Mouse (Mus musculus): ENCODE results near the gene Rnf225. TPM values are rescaled to one million over a fixed set of nuclear protein-coding genes. Genes with fewer than 3 reads are reported as not detected.
"Not testable (repeated sequence)": the region's sequence is repeated elsewhere in the genome, so short reads cannot be mapped to it uniquely, and the experiment has no call there.

Rnf225 gene
- polyA plus RNA-seq, 1 experiment from 2014 or later: 1.9 TPM

GRCm38 (mm10) chr7:12934808-12935207 is 7.6 kb downstream of the Rnf225 start:
- Histone ChIP-seq H3K9me3 (no peaks in the 10 kb centered on the region), H3K4me2 (no peak overlapping the region), H3K36me3 (no peaks in the 10 kb centered on the region), H3K4me1 (no peaks in the 10 kb centered on the region), H3K9ac (no peak overlapping the region), H3K27me3 (no peaks in the 10 kb centered on the region), H3K4me3 (no peak overlapping the region), H3K27ac (no peak overlapping the region)
- WGBS: 76% methylated on average over 3 of the region's 3 CpGs
- no peak for ATAC-seq (ENCODE audit: insufficient number of reproducible peaks, low FRiP score, low TSS enrichment, low read depth)

GRCm38 (mm10) chr7:12937254-12937803 is 10.1 kb downstream of the Rnf225 start:
- H3K27me3 ChIP-seq; H3K9me3 ChIP-seq; H3K4me3 ChIP-seq; H3K9ac ChIP-seq; H3K4me1 ChIP-seq; H3K36me3 ChIP-seq; H3K4me2 ChIP-seq; H3K27ac ChIP-seq; ATAC-seq (ENCODE audit: insufficient number of reproducible peaks, low FRiP score, low TSS enrichment, low read depth): not testable (repeated sequence)
- 84% methylated on average over 4 of the region's 4 CpGs for WGBS

GRCm38 (mm10) chr7:12940599-12940998 is 13.4 kb downstream of the Rnf225 start:
- no peaks in the 10 kb centered on the region for H3K4me1 ChIP-seq
- H3K27me3 ChIP-seq: no peaks in the 10 kb centered on the region
- WGBS: 62% methylated on average over 4 of the region's 4 CpGs
- no peak overlapping the region for H3K4me3 ChIP-seq
- no peaks in the 10 kb centered on the region for H3K36me3 ChIP-seq
- H3K4me2 ChIP-seq: no peak overlapping the region
- ATAC-seq (ENCODE audit: insufficient number of reproducible peaks, low FRiP score, low TSS enrichment, low read depth): no peak
- H3K9me3 ChIP-seq: no peaks in the 10 kb centered on the region
- no peak overlapping the region for H3K9ac ChIP-seq
- H3K27ac ChIP-seq: no peak overlapping the region

GRCm38 (mm10) chr7:12943488-12943887 is 16.3 kb downstream of the Rnf225 start:
- Histone ChIP-seq H3K36me3 (no peaks in the 10 kb centered on the region), H3K4me3 (no peak overlapping the region), H3K9ac (no peak overlapping the region), H3K27me3 (no peaks in the 10 kb centered on the region), H3K9me3 (no peaks in the 10 kb centered on the region), H3K27ac (no peak overlapping the region), H3K4me1 (no peaks in the 10 kb centered on the region), H3K4me2 (no peak overlapping the region)
- ATAC-seq (ENCODE audit: insufficient number of reproducible peaks, low FRiP score, low TSS enrichment, low read depth): no peak

GRCm38 (mm10) chr7:12949032-12949871 is 22.0 kb downstream of the Rnf225 start:
- Histone ChIP-seq H3K9me3 (no peaks in the 10 kb centered on the region), H3K4me3 (peak overlapping the region; percentile 43), H3K4me2 (peak overlapping the region; percentile 79), H3K4me1 (peaks cover 12% of the 10 kb centered on the region), H3K27ac (peak overlapping the region; percentile 89), H3K27me3 (no peaks in the 10 kb centered on the region), H3K9ac (peak overlapping the region; percentile 31), H3K36me3 (no peaks in the 10 kb centered on the region)
- peak; percentile 96 for ATAC-seq (ENCODE audit: insufficient number of reproducible peaks, low FRiP score, low TSS enrichment, low read depth)
- WGBS: 8% methylated on average over 35 of the region's 35 CpGs

GRCm38 (mm10) chr7:12949872-12950229 is 22.6 kb downstream of the Rnf225 start:
- Histone ChIP-seq H3K4me3 (peak overlapping the region; percentile 43), H3K27ac (peak overlapping the region; percentile 85), H3K27me3 (no peaks in the 10 kb centered on the region), H3K36me3 (no peaks in the 10 kb centered on the region), H3K4me1 (peaks cover 12% of the 10 kb centered on the region), H3K4me2 (peak overlapping the region; percentile 79), H3K9me3 (no peaks in the 10 kb centered on the region), H3K9ac (peak overlapping the region; percentile 31)
- WGBS: 4% methylated on average over 16 of the region's 16 CpGs
- no peak for ATAC-seq (ENCODE audit: insufficient number of reproducible peaks, low FRiP score, low TSS enrichment, low read depth)

- Histone ChIP-seq H3K4me2 (no peak overlapping the region), H3K27me3 (no peaks in the 10 kb centered on the region), H3K27ac (no peak overlapping the region), H3K9ac (no peak overlapping the region), H3K9me3 (no peaks in the 10 kb centered on the region), H3K4me1 (peaks cover 5% of the 10 kb centered on the region; the same call in 1 of the 2 replicates), H3K36me3 (no peaks in the 10 kb centered on the region), H3K4me3 (no peak overlapping the region)
- WGBS: 53% methylated on average over 3 of the region's 3 CpGs
- ATAC-seq (ENCODE audit: insufficient number of reproducible peaks, low FRiP score, low TSS enrichment, low read depth): no peak
These were observed 27.7 kb downstream of the Rnf225 start for GRCm38 (mm10) chr7:12954896-12955295.

GRCm38 (mm10) chr7:12957511-12957910 is 30.3 kb downstream of the Rnf225 start:
- H3K4me3 ChIP-seq: no peak overlapping the region
- H3K9me3 ChIP-seq: no peaks in the 10 kb centered on the region
- ATAC-seq (ENCODE audit: insufficient number of reproducible peaks, low FRiP score, low TSS enrichment, low read depth): no peak
- no peaks in the 10 kb centered on the region for H3K36me3 ChIP-seq
- no peak overlapping the region for H3K27ac ChIP-seq
- no peaks in the 10 kb centered on the region for H3K27me3 ChIP-seq
- no peak overlapping the region for H3K9ac ChIP-seq
- H3K4me2 ChIP-seq: no peak overlapping the region
- H3K4me1 ChIP-seq: no peaks in the 10 kb centered on the region
- 76% methylated on average over 5 of the region's 5 CpGs for WGBS

GRCm38 (mm10) chr7:12958948-12959347 is 31.7 kb downstream of the Rnf225 start:
- H3K9me3 ChIP-seq: no peaks in the 10 kb centered on the region
- no peak overlapping the region for H3K4me3 ChIP-seq
- H3K4me1 ChIP-seq: no peaks in the 10 kb centered on the region
- WGBS: 64% methylated on average over 4 of the region's 4 CpGs
- no peak for ATAC-seq (ENCODE audit: insufficient number of reproducible peaks, low FRiP score, low TSS enrichment, low read depth)
- no peaks in the 10 kb centered on the region for H3K27me3 ChIP-seq
- no peak overlapping the region for H3K4me2 ChIP-seq
- H3K36me3 ChIP-seq: no peaks in the 10 kb centered on the region
- no peak overlapping the region for H3K9ac ChIP-seq
- no peak overlapping the region for H3K27ac ChIP-seq

- no peaks in the 10 kb centered on the region for H3K36me3 ChIP-seq
- H3K9ac ChIP-seq: no peak overlapping the region
- no peaks in the 10 kb centered on the region for H3K4me1 ChIP-seq
- H3K9me3 ChIP-seq: no peaks in the 10 kb centered on the region
- no peak overlapping the region for H3K27ac ChIP-seq
- H3K27me3 ChIP-seq: no peaks in the 10 kb centered on the region
- no peak for ATAC-seq (ENCODE audit: insufficient number of reproducible peaks, low FRiP score, low TSS enrichment, low read depth)
- WGBS: 32% methylated on average over 4 of the region's 4 CpGs
- H3K4me3 ChIP-seq: no peak overlapping the region
- H3K4me2 ChIP-seq: no peak overlapping the region
These were observed 32.5 kb downstream of the Rnf225 start for GRCm38 (mm10) chr7:12959718-12960117.

GRCm38 (mm10) chr7:12961511-12962141 is 34.4 kb downstream of the Rnf225 start:
- 2% methylated on average over 29 of the region's 29 CpGs for WGBS
- H3K36me3 ChIP-seq: no peaks in the 10 kb centered on the region
- ATAC-seq (ENCODE audit: insufficient number of reproducible peaks, low FRiP score, low TSS enrichment, low read depth): peak; percentile 75; the same call in 1 of the 2 replicates

GRCm38 (mm10) chr7:12965678-12966091 is 38.5 kb downstream of the Rnf225 start, which contains the start of gene Zfp324:
TSS of gene Zfp324 (plus strand) at chr7:12965838.
- Histone ChIP-seq H3K9me3 (no peaks in the 10 kb centered on the region), H3K27me3 (no peaks in the 10 kb centered on the region), H3K4me1 (peaks cover 17% of the 10 kb centered on the region), H3K4me2 (peak within 1 kb of the TSS; percentile 84), H3K4me3 (peak within 1 kb of the TSS; percentile 92), H3K36me3 (peaks cover 22% of the 10 kb centered on the region), H3K9ac (peak within 1 kb of the TSS; percentile 92), H3K27ac (peak within 1 kb of the TSS; percentile 94)
- WGBS: 0% methylated on average over 23 of the region's 23 CpGs
- peak; percentile 87 for ATAC-seq (ENCODE audit: insufficient number of reproducible peaks, low FRiP score, low TSS enrichment, low read depth)

More at GRCm38 (mm10) chr7:12961511-12962141, 34.4 kb downstream of the Rnf225 start:
- Histone ChIP-seq H3K9me3 (no peaks in the 10 kb centered on the region), H3K4me3 (peak overlapping the region; percentile 54), H3K4me1 (peaks cover 8% of the 10 kb centered on the region), H3K4me2 (peak overlapping the region; percentile 62), H3K9ac (peak overlapping the region; percentile 62), H3K27me3 (no peaks in the 10 kb centered on the region), H3K27ac (peak overlapping the region; percentile 93)
